In genomic region chr9:67807000-67807399, GRCm38 (mm10) we compare ENCODE assay signal across 30 mouse cellular contexts. TPM values are rescaled to one million over a fixed set of nuclear protein-coding genes. Genes with fewer than 3 reads are reported as not detected.
DNase-seq lines count a peak whose midpoint lies in the region; ATAC-seq and TF ChIP-seq lines count a peak whose summit lies in the region.
"Had no signal": no experiment of that assay in that cellular context is flagged by ENCODE, and none has a peak within 500 bp of the region (broad histone marks: within the 10 kb centered on the region; RNA-seq: fewer than 3 reads in every experiment).

No protein-coding gene starts in this region.

- H3K4me1 ChIP-seq in heart, embryonic 11.5 days (ENCODE audit: control insufficient read depth, insufficient read depth, low read length): peaks cover 22% of the 10 kb centered on the region
- H3K4me1 ChIP-seq in heart, embryonic 14.5 days (ENCODE audit: control insufficient read depth in 2 of 2, insufficient read depth in 2 of 2, low read length in 2 of 2): peaks cover 11 to 21% of the 10 kb centered on the region in 2 experiments
- H3K4me1 ChIP-seq in heart, postnatal 0 days (ENCODE audit: control insufficient read depth, insufficient read depth): 0 out of 2 replicates have a peak, but pooled peaks cover 5% of the 10 kb centered on the region
- H3K4me1 ChIP-seq in stomach, embryonic 15.5 days: no peaks in the 10 kb centered on the region
- H3K4me1 ChIP-seq: forebrain, embryonic 13.5 days had no signal

- no peak for TF ChIP-seq EP300 in heart, postnatal 0 days (IDR thresholded peaks at IDR 0.05; ENCODE audit: low read depth)

- whole genome bisulfite sequencing in heart, embryonic 11.5 days (ENCODE audit: insufficient replicate concordance): 21% methylated on average over 5 of the region's 5 CpGs
- WGBS in heart, embryonic 14.5 days: 17% methylated on average over 5 of the region's 5 CpGs
- WGBS in heart, postnatal 0 days: 18% methylated on average over 5 of the region's 5 CpGs
- 33% methylated on average over 5 of the region's 5 CpGs for WGBS in stomach, embryonic 15.5 days

- no peak for DNase-seq in heart, adult 11 months
- no peak for DNase-seq in heart, postnatal 10 days
- no peak for DNase-seq in heart, postnatal 0 days (ENCODE audit: low spot score)
- no peak for DNase-seq in heart, adult 18-20 months
- DNase-seq: adrenal gland, postnatal 10 days; adrenal gland, postnatal 36 days; B cell, adult 2 months; cerebellum, adult 18-20 months; cerebellum, adult 9-10 months; cerebellum, postnatal 14 days; gastrocnemius, postnatal 10 days; gastrocnemius, postnatal 36 days; kidney, adult 2 months had no signal

- no peaks in the 10 kb centered on the region for H3K36me3 ChIP-seq in heart, embryonic 11.5 days (ENCODE audit: control insufficient read depth, insufficient read depth, low read length)
- no peaks in the 10 kb centered on the region for H3K36me3 ChIP-seq in heart, embryonic 14.5 days (ENCODE audit: control insufficient read depth, insufficient read depth, low read length)
- no peaks in the 10 kb centered on the region for H3K36me3 ChIP-seq in heart, postnatal 0 days (replicated peaks; ENCODE audit: control insufficient read depth, insufficient read depth, low read length)
- no peaks in the 10 kb centered on the region for H3K36me3 ChIP-seq in stomach, embryonic 15.5 days
- H3K36me3 ChIP-seq: forebrain, embryonic 10.5 days; G1E; hindbrain, embryonic 12.5 days; hindbrain, embryonic 15.5 days had no signal

- H3K27ac ChIP-seq in heart, embryonic 11.5 days (ENCODE audit: low read depth, low read length): peak overlapping the region; percentile 54; the same call in 1 of the 2 replicates
- peak overlapping the region; percentile 29 to 45; a peak in 3 of 4 replicates for H3K27ac ChIP-seq in heart, embryonic 14.5 days (replicated peaks in 1 of 2; ENCODE audit: control insufficient read depth in 1 of 2, insufficient read depth in 1 of 2, low read depth in 2 of 2, low read length in 2 of 2)
- H3K27ac ChIP-seq in heart, postnatal 0 days (ENCODE audit: low read depth): no peak overlapping the region
- no peak overlapping the region for H3K27ac ChIP-seq in stomach, embryonic 15.5 days
- H3K27ac ChIP-seq: forebrain, embryonic 10.5 days; forebrain, embryonic 13.5 days; hindbrain, embryonic 12.5 days; hindbrain, embryonic 15.5 days had no signal

- TF ChIP-seq CTCF in heart, postnatal 0 days (IDR thresholded peaks at IDR 0.05; ENCODE audit: low read depth): no peak

- H3K4me2 ChIP-seq in heart, embryonic 11.5 days: peak overlapping the region; percentile 37
- H3K4me2 ChIP-seq in heart, embryonic 14.5 days (ENCODE audit: low read length): peak overlapping the region; percentile 40
- 0 out of 2 replicates have a peak overlapping the region, but pooled peaks have one; percentile 4 for H3K4me2 ChIP-seq in heart, postnatal 0 days (ENCODE audit: low read depth, low read length)
- no peak overlapping the region for H3K4me2 ChIP-seq in stomach, embryonic 15.5 days
- H3K4me2 ChIP-seq: forebrain, embryonic 13.5 days; hindbrain, embryonic 12.5 days; hindbrain, embryonic 15.5 days had no signal

- no peaks in the 10 kb centered on the region for H3K9me3 ChIP-seq in heart, embryonic 11.5 days (replicated peaks; ENCODE audit: control insufficient read depth, low read length)
- no peaks in the 10 kb centered on the region for H3K9me3 ChIP-seq in heart, embryonic 14.5 days (ENCODE audit: control insufficient read depth, low read length)
- H3K9me3 ChIP-seq in heart, postnatal 0 days (replicated peaks; ENCODE audit: control insufficient read depth, low read length): no peaks in the 10 kb centered on the region
- no peaks in the 10 kb centered on the region for H3K9me3 ChIP-seq in stomach, embryonic 15.5 days
- H3K9me3 ChIP-seq: forebrain, embryonic 10.5 days; forebrain, embryonic 13.5 days; G1E; hindbrain, embryonic 12.5 days; hindbrain, embryonic 15.5 days had no signal

- intact Hi-C loops in heart, postnatal 10 days (cut with DNase I): loop anchor here (10.0 kb wide), 1 partner anchor 122 kb away; no protein-coding TSS in a partner anchor

- no peak; the same call in 1 of the 2 replicates for ATAC-seq in heart, embryonic 11.5 days (replicated peaks; ENCODE audit: insufficient number of reproducible peaks, low FRiP score, low TSS enrichment)
- ATAC-seq in heart, embryonic 14.5 days (ENCODE audit: insufficient number of reproducible peaks, insufficient read depth, low FRiP score, low read depth): peak; percentile 47; the same call in 1 of the 2 replicates
- ATAC-seq in heart, postnatal 0 days (ENCODE audit: insufficient read depth, low read depth): no peak
- peak; percentile 18; the same call in 1 of the 2 replicates for ATAC-seq in stomach, embryonic 15.5 days (ENCODE audit: insufficient read depth, low FRiP score, low read depth)
- ATAC-seq: forebrain, embryonic 13.5 days; forebrain, embryonic 16.5 days; intestine, postnatal 0 days; Patski had no signal

- no peak overlapping the region for H3K4me3 ChIP-seq in heart, embryonic 11.5 days (ENCODE audit: low read depth, low read length)
- no peak overlapping the region for H3K4me3 ChIP-seq in heart, embryonic 14.5 days (ENCODE audit: control insufficient read depth in 1 of 2, insufficient read depth in 1 of 2, low read depth in 1 of 2, low read length in 2 of 2)
- H3K4me3 ChIP-seq in heart, postnatal 0 days (ENCODE audit: low read depth, low read length): no peak overlapping the region
- no peak overlapping the region for H3K4me3 ChIP-seq in stomach, embryonic 15.5 days (replicated peaks)
- H3K4me3 ChIP-seq: forebrain, embryonic 10.5 days; forebrain, embryonic 13.5 days; hindbrain, embryonic 12.5 days; hindbrain, embryonic 15.5 days had no signal

- no peak overlapping the region for H3K9ac ChIP-seq in heart, embryonic 11.5 days (ENCODE audit: low read depth, low read length)
- 0 out of 2 replicates have a peak overlapping the region, but pooled peaks have one; percentile 10 for H3K9ac ChIP-seq in heart, embryonic 14.5 days (ENCODE audit: low read length)
- H3K9ac ChIP-seq in heart, postnatal 0 days (replicated peaks; ENCODE audit: low read depth, low read length): no peak overlapping the region
- H3K9ac ChIP-seq in stomach, embryonic 15.5 days: no peak overlapping the region
- H3K9ac ChIP-seq: forebrain, embryonic 13.5 days; hindbrain, embryonic 12.5 days; hindbrain, embryonic 15.5 days had no signal

- no peaks in the 10 kb centered on the region for H3K27me3 ChIP-seq in heart, embryonic 11.5 days (ENCODE audit: control insufficient read depth, insufficient read depth, low read length)
- no peaks in the 10 kb centered on the region for H3K27me3 ChIP-seq in heart, embryonic 14.5 days (ENCODE audit: control insufficient read depth, insufficient read depth, low read length)
- H3K27me3 ChIP-seq in heart, postnatal 0 days (ENCODE audit: control insufficient read depth, insufficient read depth, low read length): no peaks in the 10 kb centered on the region
- no peaks in the 10 kb centered on the region for H3K27me3 ChIP-seq in stomach, embryonic 15.5 days (replicated peaks)
- H3K27me3 ChIP-seq: CH12.LX; forebrain, embryonic 13.5 days; hindbrain, embryonic 12.5 days; hindbrain, embryonic 15.5 days had no signal

RNA-seq across cellular contexts. Expression of gene C2cd4a, which starts 25.1 kb away (rescaled TPM):
- 0.21 and 0.56 TPM in 2 replicates for polyA plus RNA-seq in heart, embryonic 11.5 days (2014; fragmentation: Nextera tagmentation; extraction: Ambion mirVana)
- polyA plus RNA-seq in heart, embryonic 14.5 days (2014; fragmentation: Nextera tagmentation; extraction: Ambion mirVana): 0.28 TPM in 1 of 2 replicates, not detected in the other
- total RNA-seq in heart, postnatal 10 days (2021): not detected
- total RNA-seq in heart, postnatal 0 days (2014; rRNA removed; ENCODE audit: low replicate concordance): not detected in 2 replicates
- polyA plus RNA-seq in heart, postnatal 0 days (2015; fragmentation: Nextera tagmentation; extraction: Ambion mirVana): not detected in 2 replicates
- total RNA-seq in heart, adult 18-20 months (2021): not detected
- 1.9 and 2.7 TPM in 2 replicates for polyA plus RNA-seq in stomach, embryonic 15.5 days (2015; fragmentation: Nextera tagmentation; extraction: Ambion mirVana)
- total RNA-seq: adrenal gland, adult 18-20 months; adrenal gland, postnatal 36 days; gastrocnemius, adult 18-20 months; granulocyte monocyte progenitor cell, adult 5-6 weeks; hematopoietic stem cell, adult 5-6 weeks had no signal
- polyA plus RNA-seq: embryonic facial prominence, embryonic 11.5 days; forebrain, embryonic 10.5 days; forebrain, embryonic 13.5 days; forebrain, embryonic 16.5 days; hindbrain, embryonic 12.5 days had no signal

RNA-seq across cellular contexts. Expression of gene Vps13c, which starts 33.2 kb away (rescaled TPM):
- polyA plus RNA-seq in heart, embryonic 11.5 days (2014; fragmentation: Nextera tagmentation; extraction: Ambion mirVana): 5.4 and 9.8 TPM in 2 replicates
- polyA plus RNA-seq in heart, embryonic 14.5 days (2014; fragmentation: Nextera tagmentation; extraction: Ambion mirVana): 5.6 and 7.1 TPM in 2 replicates
- total RNA-seq in heart, postnatal 10 days (2021): 10 to 100 TPM; 33.1 to 41.8 TPM
- 14.4 and 26.0 TPM in 2 replicates for total RNA-seq in heart, postnatal 0 days (2014; rRNA removed; ENCODE audit: low replicate concordance)
- 3.9 and 4.5 TPM in 2 replicates for polyA plus RNA-seq in heart, postnatal 0 days (2015; fragmentation: Nextera tagmentation; extraction: Ambion mirVana)
- 10 to 100 TPM; 48.4 to 50.0 TPM for total RNA-seq in heart, adult 18-20 months (2021)
- 6.1 and 6.7 TPM in 2 replicates for polyA plus RNA-seq in stomach, embryonic 15.5 days (2015; fragmentation: Nextera tagmentation; extraction: Ambion mirVana)

RNA-seq across cellular contexts. Expression of gene C2cd4b, which starts 47.8 kb away (rescaled TPM):
- polyA plus RNA-seq in heart, embryonic 11.5 days (2014; fragmentation: Nextera tagmentation; extraction: Ambion mirVana): 2.0 and 2.6 TPM in 2 replicates
- polyA plus RNA-seq in heart, embryonic 14.5 days (2014; fragmentation: Nextera tagmentation; extraction: Ambion mirVana): 2.4 and 2.6 TPM in 2 replicates
- 1 to 10 TPM; 1.7 to 2.6 TPM for total RNA-seq in heart, postnatal 10 days (2021)
- 4.1 and 15.8 TPM in 2 replicates for total RNA-seq in heart, postnatal 0 days (2014; rRNA removed; ENCODE audit: low replicate concordance)
- polyA plus RNA-seq in heart, postnatal 0 days (2015; fragmentation: Nextera tagmentation; extraction: Ambion mirVana): 3.7 and 3.8 TPM in 2 replicates
- under 1 TPM; 0.52 to 0.72 TPM for total RNA-seq in heart, adult 18-20 months (2021)
- polyA plus RNA-seq in stomach, embryonic 15.5 days (2015; fragmentation: Nextera tagmentation; extraction: Ambion mirVana): 1.7 and 2.0 TPM in 2 replicates
- total RNA-seq: CH12.LX; G1E; gastrocnemius, adult 18-20 months; gastrocnemius, postnatal 36 days; granulocyte monocyte progenitor cell, adult 5-6 weeks; hematopoietic stem cell, adult 5-6 weeks had no signal
- polyA plus RNA-seq: embryonic facial prominence, embryonic 11.5 days; forebrain, embryonic 10.5 days; G1E; kidney, adult 2 months had no signal

Comparison
In these comparisons a context has a peak if more than half of its experiments do, and no peak if none do; other contexts are left out.
1. ATAC-seq: peak in heart, embryonic 14.5 days (single experiment) and stomach, embryonic 15.5 days (single experiment); none in heart, embryonic 11.5 days (single experiment) and heart, postnatal 0 days (single experiment).
2. H3K27ac ChIP-seq: peak in heart, embryonic 11.5 days (single experiment) and heart, embryonic 14.5 days (2 of 2); none in heart, postnatal 0 days (single experiment) and stomach, embryonic 15.5 days (single experiment).